Mouse (Mus musculus): ENCODE results near the gene Ncoa3. TPM values are rescaled to one million over a fixed set of nuclear protein-coding genes. Genes with fewer than 3 reads are reported as not detected.

The Ncoa3 gene
- polyA plus RNA-seq, 1 experiment: 124 TPM

GRCm38 (mm10) chr2:165996130-165996529 is 3.7 kb downstream of the Ncoa3 start:
- no peak overlapping the region for H3K9ac ChIP-seq (ENCODE audit: low read depth, poor library complexity, severe bottlenecking)
- no peaks in the 10 kb centered on the region for H3K9me3 ChIP-seq (replicated peaks; ENCODE audit: control insufficient read depth, insufficient read depth, low read length, poor library complexity, severe bottlenecking)
- H3K36me3 ChIP-seq (ENCODE audit: control insufficient read depth, insufficient read depth, low read length, poor library complexity, severe bottlenecking): peaks cover 3% of the 10 kb centered on the region; the same call in 1 of the 2 replicates
- TF ChIP-seq POLR2A (IDR thresholded peaks at IDR 0.05; ENCODE audit: insufficient read depth, low read length): no peak
- no peak for TF ChIP-seq EP300 (IDR thresholded peaks at IDR 0.05; ENCODE audit: insufficient read depth, low read depth, low read length)
- no peak for TF ChIP-seq CTCF (IDR thresholded peaks at IDR 0.05; ENCODE audit: low read depth, low read length)
- no peaks in the 10 kb centered on the region for H3K27me3 ChIP-seq (ENCODE audit: control insufficient read depth, insufficient read depth, low read length, poor library complexity, severe bottlenecking)
- no peak overlapping the region for H3K27ac ChIP-seq (ENCODE audit: insufficient read depth, low read length)
- peaks cover 1% of the 10 kb centered on the region for H3K4me1 ChIP-seq (ENCODE audit: control insufficient read depth, insufficient read depth, low read length)
- no peak overlapping the region for H3K4me3 ChIP-seq (ENCODE audit: low read depth, low read length)

- peaks cover 4% of the 10 kb centered on the region for H3K4me1 ChIP-seq (ENCODE audit: control insufficient read depth, insufficient read depth, low read length)
- TF ChIP-seq POLR2A (IDR thresholded peaks at IDR 0.05; ENCODE audit: insufficient read depth, low read length): no peak
- TF ChIP-seq EP300 (IDR thresholded peaks at IDR 0.05; ENCODE audit: insufficient read depth, low read depth, low read length): no peak
- TF ChIP-seq CTCF (IDR thresholded peaks at IDR 0.05; ENCODE audit: low read depth, low read length): peak; percentile 54
- no peak overlapping the region for H3K4me3 ChIP-seq (ENCODE audit: low read depth, low read length)
- H3K27me3 ChIP-seq (ENCODE audit: control insufficient read depth, insufficient read depth, low read length, poor library complexity, severe bottlenecking): no peaks in the 10 kb centered on the region
- H3K9ac ChIP-seq (ENCODE audit: low read depth, poor library complexity, severe bottlenecking): peak overlapping the region; percentile 39; the same call in 1 of the 2 replicates
- 0 out of 2 replicates have a peak overlapping the region, but pooled peaks have one; percentile 11 for H3K27ac ChIP-seq (ENCODE audit: insufficient read depth, low read length)
- H3K36me3 ChIP-seq (ENCODE audit: control insufficient read depth, insufficient read depth, low read length, poor library complexity, severe bottlenecking): peaks cover 3% of the 10 kb centered on the region; the same call in 1 of the 2 replicates
- no peaks in the 10 kb centered on the region for H3K9me3 ChIP-seq (replicated peaks; ENCODE audit: control insufficient read depth, insufficient read depth, low read length, poor library complexity, severe bottlenecking)
These were observed 5.0 kb downstream of the Ncoa3 start for GRCm38 (mm10) chr2:165997256-165997967.

GRCm38 (mm10) chr2:165998969-165999368 is 6.5 kb downstream of the Ncoa3 start:
- no peak for TF ChIP-seq POLR2A (IDR thresholded peaks at IDR 0.05; ENCODE audit: insufficient read depth, low read length)
- Histone ChIP-seq H3K4me1 (ENCODE audit: control insufficient read depth, insufficient read depth, low read length) (peaks cover 5% of the 10 kb centered on the region), H3K9me3 (replicated peaks; ENCODE audit: control insufficient read depth, insufficient read depth, low read length, poor library complexity, severe bottlenecking) (no peaks in the 10 kb centered on the region), H3K9ac (ENCODE audit: low read depth, poor library complexity, severe bottlenecking) (peak overlapping the region; percentile 18), H3K27me3 (ENCODE audit: control insufficient read depth, insufficient read depth, low read length, poor library complexity, severe bottlenecking) (no peaks in the 10 kb centered on the region), H3K27ac (ENCODE audit: insufficient read depth, low read length) (peak overlapping the region; percentile 53; the same call in 1 of the 2 replicates), H3K36me3 (ENCODE audit: control insufficient read depth, insufficient read depth, low read length, poor library complexity, severe bottlenecking) (peaks cover 3% of the 10 kb centered on the region; the same call in 1 of the 2 replicates), H3K4me3 (ENCODE audit: low read depth, low read length) (peak overlapping the region; percentile 4)

- Histone ChIP-seq H3K27ac (ENCODE audit: insufficient read depth, low read length) (peak overlapping the region; percentile 70; the same call in 1 of the 2 replicates), H3K27me3 (ENCODE audit: control insufficient read depth, insufficient read depth, low read length, poor library complexity, severe bottlenecking) (no peaks in the 10 kb centered on the region), H3K4me1 (ENCODE audit: control insufficient read depth, insufficient read depth, low read length) (peaks cover 5% of the 10 kb centered on the region), H3K9ac (ENCODE audit: low read depth, poor library complexity, severe bottlenecking) (peak overlapping the region; percentile 18; the same call in 1 of the 2 replicates), H3K4me3 (ENCODE audit: low read depth, low read length) (no peak overlapping the region), H3K9me3 (replicated peaks; ENCODE audit: control insufficient read depth, insufficient read depth, low read length, poor library complexity, severe bottlenecking) (no peaks in the 10 kb centered on the region), H3K36me3 (ENCODE audit: control insufficient read depth, insufficient read depth, low read length, poor library complexity, severe bottlenecking) (no peaks in the 10 kb centered on the region; the same call in 1 of the 2 replicates)
- TF ChIP-seq EP300 (IDR thresholded peaks at IDR 0.05; ENCODE audit: insufficient read depth, low read depth, low read length) (no peak), POLR2A (IDR thresholded peaks at IDR 0.05; ENCODE audit: insufficient read depth, low read length) (no peak), CTCF (IDR thresholded peaks at IDR 0.05; ENCODE audit: low read depth, low read length) (no peak)
These were observed 7.4 kb downstream of the Ncoa3 start for GRCm38 (mm10) chr2:165999790-166000189.

GRCm38 (mm10) chr2:166000242-166000641 is 7.8 kb downstream of the Ncoa3 start:
- H3K4me1 ChIP-seq (ENCODE audit: control insufficient read depth, insufficient read depth, low read length): peaks cover 5% of the 10 kb centered on the region
- no peaks in the 10 kb centered on the region for H3K9me3 ChIP-seq (replicated peaks; ENCODE audit: control insufficient read depth, insufficient read depth, low read length, poor library complexity, severe bottlenecking)
- TF ChIP-seq POLR2A (IDR thresholded peaks at IDR 0.05; ENCODE audit: insufficient read depth, low read length) (no peak), EP300 (IDR thresholded peaks at IDR 0.05; ENCODE audit: insufficient read depth, low read depth, low read length) (no peak), CTCF (IDR thresholded peaks at IDR 0.05; ENCODE audit: low read depth, low read length) (no peak)
- no peak overlapping the region for H3K4me3 ChIP-seq (ENCODE audit: low read depth, low read length)
- no peaks in the 10 kb centered on the region; the same call in 1 of the 2 replicates for H3K36me3 ChIP-seq (ENCODE audit: control insufficient read depth, insufficient read depth, low read length, poor library complexity, severe bottlenecking)
- peak overlapping the region; percentile 70; the same call in 1 of the 2 replicates for H3K27ac ChIP-seq (ENCODE audit: insufficient read depth, low read length)
- no peaks in the 10 kb centered on the region for H3K27me3 ChIP-seq (ENCODE audit: control insufficient read depth, insufficient read depth, low read length, poor library complexity, severe bottlenecking)
- peak overlapping the region; percentile 18; the same call in 1 of the 2 replicates for H3K9ac ChIP-seq (ENCODE audit: low read depth, poor library complexity, severe bottlenecking)

- Histone ChIP-seq H3K27ac (ENCODE audit: insufficient read depth, low read length) (peak overlapping the region; percentile 71), H3K36me3 (ENCODE audit: control insufficient read depth, insufficient read depth, low read length, poor library complexity, severe bottlenecking) (no peaks in the 10 kb centered on the region; the same call in 1 of the 2 replicates), H3K27me3 (ENCODE audit: control insufficient read depth, insufficient read depth, low read length, poor library complexity, severe bottlenecking) (no peaks in the 10 kb centered on the region), H3K9ac (ENCODE audit: low read depth, poor library complexity, severe bottlenecking) (no peak overlapping the region), H3K9me3 (replicated peaks; ENCODE audit: control insufficient read depth, insufficient read depth, low read length, poor library complexity, severe bottlenecking) (no peaks in the 10 kb centered on the region), H3K4me3 (ENCODE audit: low read depth, low read length) (no peak overlapping the region), H3K4me1 (ENCODE audit: control insufficient read depth, insufficient read depth, low read length) (peaks cover 5% of the 10 kb centered on the region)
- TF ChIP-seq EP300 (IDR thresholded peaks at IDR 0.05; ENCODE audit: insufficient read depth, low read depth, low read length) (0 out of 2 replicates have a peak, but pooled peaks have one; percentile 40), POLR2A (IDR thresholded peaks at IDR 0.05; ENCODE audit: insufficient read depth, low read length) (no peak)
These were observed 8.3 kb downstream of the Ncoa3 start for GRCm38 (mm10) chr2:166000769-166001168.

All from ES-Bruce4 (cell line).